Mouse (Mus musculus): ENCODE measurements at regions not wholly inside any gene's neighbourhood (a gene's known extent, or its start where the extent isn't known, plus 50 kb on each side); places are given as distances from the start of the nearest gene placed in this dataset.

DNA sequence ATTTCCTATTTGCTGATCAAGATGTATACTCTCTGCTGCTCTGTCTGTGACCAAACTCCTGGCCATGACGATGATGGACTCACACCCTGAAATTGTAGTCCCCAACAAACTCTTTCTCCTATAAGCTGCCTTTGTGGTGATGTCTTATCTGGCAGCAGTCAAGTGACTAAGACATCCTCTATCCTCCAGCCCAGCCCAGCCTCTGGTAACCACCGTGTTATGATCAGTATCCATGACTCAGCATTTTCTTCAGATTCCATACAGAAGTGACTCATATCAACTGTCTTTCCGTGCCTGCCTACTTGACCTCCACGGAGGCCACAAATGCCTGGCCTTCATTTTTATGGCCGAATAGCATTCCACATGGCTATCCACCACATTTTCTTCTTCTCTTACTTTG, 124.5 kb upstream of the Sox2 start:
- DNase-seq (no peak), ATAC-seq (ENCODE audit: insufficient read depth) (no peak)
- Histone ChIP-seq H3K27me3 (ENCODE audit: insufficient read depth, low read length) (no peaks in the 10 kb centered on the region), H3K4me1 (ENCODE audit: insufficient read depth) (no peaks in the 10 kb centered on the region), H3K36me3 (ENCODE audit: insufficient read depth) (no peaks in the 10 kb centered on the region), H3K4me2 (no peak overlapping the region), H3K9me3 (ENCODE audit: low read depth, low read length) (no peaks in the 10 kb centered on the region; the same call in 1 of the 2 replicates), H3K9ac (no peak overlapping the region), H3K4me3 (ENCODE audit: low read depth, low read length) (no peak overlapping the region), H3K27ac (ENCODE audit: low read depth) (no peak overlapping the region)
- TF ChIP-seq CTCF (IDR thresholded peaks at IDR 0.05; ENCODE audit: low read depth) = no peak
- 87% methylated on average over 5 of the region's 5 CpGs for WGBS

DNA sequence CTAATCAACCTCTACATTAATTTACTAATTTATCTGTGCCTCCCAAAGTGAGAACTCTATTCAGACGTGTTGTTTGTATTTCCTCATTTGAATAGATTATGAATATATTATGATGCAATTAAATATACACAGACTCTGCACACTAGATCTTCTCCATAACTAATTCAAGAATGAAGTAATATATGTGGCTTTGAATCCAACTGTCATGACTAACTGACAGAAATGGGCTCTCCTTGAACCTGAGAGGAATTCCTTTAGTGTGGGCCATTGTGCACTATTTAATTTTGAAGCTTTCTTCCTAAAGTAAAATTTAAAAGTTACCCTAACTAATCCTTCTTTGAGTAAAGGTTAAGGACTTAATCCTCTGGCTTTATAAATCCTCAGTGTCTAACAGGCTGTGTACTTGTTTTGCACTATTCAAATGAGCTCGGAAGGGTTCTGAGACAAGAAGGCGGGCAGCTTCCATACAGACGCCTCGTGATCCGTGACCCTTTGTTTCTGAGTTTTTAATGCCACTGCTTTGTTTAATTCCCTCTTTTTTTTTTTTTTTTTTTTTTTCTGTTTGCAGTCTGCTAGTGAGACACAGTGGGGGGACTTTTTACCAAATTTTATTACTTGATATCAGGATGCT, 128.0 kb upstream of the Sox2 start:
- no peak overlapping the region for H3K4me3 ChIP-seq (ENCODE audit: low read depth, low read length)
- H3K36me3 ChIP-seq (ENCODE audit: insufficient read depth) = no peaks in the 10 kb centered on the region
- no peaks in the 10 kb centered on the region; the same call in 1 of the 2 replicates for H3K9me3 ChIP-seq (ENCODE audit: low read depth, low read length)
- no peaks in the 10 kb centered on the region for H3K27me3 ChIP-seq (ENCODE audit: insufficient read depth, low read length)
- no peak overlapping the region for H3K9ac ChIP-seq
- no peak overlapping the region for H3K4me2 ChIP-seq
- H3K4me1 ChIP-seq (ENCODE audit: insufficient read depth) = no peaks in the 10 kb centered on the region
- DNase-seq (no peak), ATAC-seq (ENCODE audit: insufficient read depth) (no peak)
- 71% methylated on average over 6 of the region's 6 CpGs for WGBS
- no peak for TF ChIP-seq CTCF (IDR thresholded peaks at IDR 0.05; ENCODE audit: low read depth)
- no peak overlapping the region for H3K27ac ChIP-seq (ENCODE audit: low read depth)

DNA sequence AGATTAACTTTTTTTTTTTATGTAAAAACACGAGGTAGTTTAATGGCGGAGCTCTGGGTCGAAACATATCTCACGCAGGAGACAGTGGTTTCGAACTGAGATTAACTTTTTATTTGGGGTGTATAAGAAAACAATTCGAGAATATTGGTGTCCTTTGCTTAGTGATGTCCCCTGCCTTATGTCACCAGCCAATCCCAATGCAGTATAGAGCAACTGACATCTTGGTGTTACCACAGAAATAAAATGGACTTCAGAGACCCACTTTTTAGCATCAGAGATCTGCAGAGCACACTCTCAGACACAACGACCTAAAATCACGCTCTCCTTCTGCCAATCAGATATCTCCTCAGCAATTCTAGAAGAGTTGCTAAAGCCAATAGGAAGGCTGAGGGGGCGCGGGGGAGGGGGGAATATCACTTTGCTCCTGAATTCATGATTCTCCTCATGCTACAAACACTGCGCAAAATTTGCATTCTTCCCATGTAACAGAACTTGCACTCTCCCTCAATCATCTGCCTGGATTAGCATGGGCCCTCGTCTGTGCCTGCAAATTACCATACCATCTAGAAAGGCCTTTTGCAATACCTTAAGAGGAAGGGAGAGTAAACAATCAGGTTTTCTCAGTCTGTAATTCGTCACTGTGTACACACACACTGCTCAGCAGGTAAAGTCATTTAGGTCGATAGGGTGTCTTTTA, 128.7 kb upstream of the Sox2 start:
- H3K9me3 ChIP-seq (ENCODE audit: low read depth, low read length) = no peaks in the 10 kb centered on the region; the same call in 1 of the 2 replicates
- no peak overlapping the region for H3K27ac ChIP-seq (ENCODE audit: low read depth)
- no peak overlapping the region for H3K4me2 ChIP-seq
- H3K27me3 ChIP-seq (ENCODE audit: insufficient read depth, low read length) = no peaks in the 10 kb centered on the region
- no peak overlapping the region for H3K9ac ChIP-seq
- WGBS = 74% methylated on average over 14 of the region's 14 CpGs
- DNase-seq (no peak), ATAC-seq (ENCODE audit: insufficient read depth) (no peak)
- no peak for TF ChIP-seq CTCF (IDR thresholded peaks at IDR 0.05; ENCODE audit: low read depth)
- no peak overlapping the region for H3K4me3 ChIP-seq (ENCODE audit: low read depth, low read length)
- H3K4me1 ChIP-seq (ENCODE audit: insufficient read depth) = no peaks in the 10 kb centered on the region
- no peaks in the 10 kb centered on the region for H3K36me3 ChIP-seq (ENCODE audit: insufficient read depth)

DNA sequence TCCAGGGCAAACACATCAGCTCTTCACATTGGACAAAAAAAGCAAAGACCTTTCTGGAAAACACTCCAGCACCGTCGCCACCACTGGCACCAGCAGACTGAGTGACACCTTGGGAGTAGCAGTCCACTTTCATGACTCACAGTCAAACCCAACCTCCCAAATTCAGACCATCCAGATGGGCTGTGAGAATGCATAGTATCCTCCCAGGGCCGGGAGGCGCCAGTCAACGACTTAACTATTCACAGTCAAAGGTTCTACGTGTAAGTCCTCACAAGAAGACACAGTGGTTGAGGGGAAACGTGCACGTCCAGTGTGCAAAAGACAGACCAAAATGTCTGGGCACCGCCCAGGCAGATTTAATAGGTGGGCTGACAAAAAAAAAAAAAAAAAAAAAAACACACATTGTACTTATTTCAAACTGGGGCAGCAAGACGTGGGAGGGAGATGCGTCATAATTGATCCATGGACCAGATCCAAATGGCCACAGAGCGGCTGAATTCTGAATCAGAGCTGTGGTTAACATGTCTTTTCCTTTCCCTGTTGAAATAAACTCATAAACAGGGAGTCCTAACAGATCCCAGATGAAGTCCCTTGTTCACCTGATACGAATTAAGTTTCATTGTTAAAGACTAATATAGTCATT, 137.6 kb upstream of the Sox2 start:
- DNase-seq (no peak), ATAC-seq (ENCODE audit: insufficient read depth) (no peak)
- Histone ChIP-seq H3K4me3 (ENCODE audit: low read depth, low read length) (no peak overlapping the region), H3K27me3 (ENCODE audit: insufficient read depth, low read length) (no peaks in the 10 kb centered on the region), H3K36me3 (ENCODE audit: insufficient read depth) (no peaks in the 10 kb centered on the region), H3K9me3 (ENCODE audit: low read depth, low read length) (no peaks in the 10 kb centered on the region), H3K9ac (no peak overlapping the region), H3K27ac (ENCODE audit: low read depth) (no peak overlapping the region), H3K4me2 (no peak overlapping the region), H3K4me1 (ENCODE audit: insufficient read depth) (no peaks in the 10 kb centered on the region)
- no peak for TF ChIP-seq CTCF (IDR thresholded peaks at IDR 0.05; ENCODE audit: low read depth)
- 81% methylated on average over 13 of the region's 13 CpGs for WGBS

DNA sequence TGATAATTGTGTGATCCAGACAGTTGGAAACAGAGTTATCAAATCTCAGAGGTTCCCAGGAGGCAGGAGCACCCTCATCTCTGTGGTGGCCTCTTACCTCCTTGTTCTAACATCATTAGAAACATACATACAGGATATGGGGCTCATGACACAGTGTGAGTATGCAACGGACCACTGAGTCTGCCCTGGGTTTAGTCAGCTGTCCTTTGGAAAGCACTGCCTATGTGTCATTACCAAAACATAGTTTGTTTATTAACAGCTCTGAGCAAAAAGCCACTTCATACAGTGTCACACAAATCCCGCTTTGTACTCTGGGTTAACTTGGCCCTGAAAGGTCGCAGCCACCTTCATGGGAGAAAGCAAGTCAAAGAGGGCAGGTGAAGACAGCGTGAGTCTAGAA, 139.5 kb upstream of the Sox2 start:
- H3K4me2 ChIP-seq = no peak overlapping the region
- H3K36me3 ChIP-seq (ENCODE audit: insufficient read depth) = no peaks in the 10 kb centered on the region
- H3K27ac ChIP-seq (ENCODE audit: low read depth) = no peak overlapping the region
- H3K27me3 ChIP-seq (ENCODE audit: insufficient read depth, low read length) = no peaks in the 10 kb centered on the region
- 62% methylated on average over 4 of the region's 4 CpGs for WGBS
- no peak overlapping the region for H3K4me3 ChIP-seq (ENCODE audit: low read depth, low read length)
- no peaks in the 10 kb centered on the region for H3K4me1 ChIP-seq (ENCODE audit: insufficient read depth)
- TF ChIP-seq CTCF (IDR thresholded peaks at IDR 0.05; ENCODE audit: low read depth) = no peak
- H3K9ac ChIP-seq = no peak overlapping the region
- no peaks in the 10 kb centered on the region for H3K9me3 ChIP-seq (ENCODE audit: low read depth, low read length)
- DNase-seq (no peak), ATAC-seq (ENCODE audit: insufficient read depth) (no peak)

DNA sequence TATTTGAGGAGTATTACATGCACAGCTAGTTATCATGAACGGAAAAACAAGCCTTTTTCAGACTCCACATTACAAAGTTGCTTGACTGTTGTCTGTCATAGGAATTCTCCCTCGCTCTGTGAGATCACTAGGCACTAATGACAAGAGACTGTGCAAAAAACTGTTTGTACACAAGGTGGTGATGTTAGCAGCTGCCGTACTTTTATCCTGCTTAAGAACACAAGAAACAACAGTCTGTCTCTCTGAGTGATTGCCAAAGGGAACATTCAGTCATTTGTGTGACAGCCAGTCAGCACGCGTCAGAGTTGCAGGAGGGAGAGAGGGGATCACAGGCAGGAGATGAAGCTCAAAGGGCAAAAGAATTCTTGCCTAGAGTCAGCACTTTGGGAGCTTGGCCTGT, 141.0 kb upstream of the Sox2 start:
- no peak overlapping the region for H3K4me2 ChIP-seq
- no peak overlapping the region for H3K9ac ChIP-seq
- H3K4me1 ChIP-seq (ENCODE audit: insufficient read depth) = no peaks in the 10 kb centered on the region
- no peaks in the 10 kb centered on the region for H3K36me3 ChIP-seq (ENCODE audit: insufficient read depth)
- no peak for TF ChIP-seq CTCF (IDR thresholded peaks at IDR 0.05; ENCODE audit: low read depth)
- DNase-seq (no peak), ATAC-seq (ENCODE audit: insufficient read depth) (no peak)
- 31% methylated on average over 5 of the region's 5 CpGs for WGBS
- H3K4me3 ChIP-seq (ENCODE audit: low read depth, low read length) = no peak overlapping the region
- H3K27me3 ChIP-seq (ENCODE audit: insufficient read depth, low read length) = no peaks in the 10 kb centered on the region
- H3K9me3 ChIP-seq (ENCODE audit: low read depth, low read length) = no peaks in the 10 kb centered on the region
- H3K27ac ChIP-seq (ENCODE audit: low read depth) = no peak overlapping the region

DNA sequence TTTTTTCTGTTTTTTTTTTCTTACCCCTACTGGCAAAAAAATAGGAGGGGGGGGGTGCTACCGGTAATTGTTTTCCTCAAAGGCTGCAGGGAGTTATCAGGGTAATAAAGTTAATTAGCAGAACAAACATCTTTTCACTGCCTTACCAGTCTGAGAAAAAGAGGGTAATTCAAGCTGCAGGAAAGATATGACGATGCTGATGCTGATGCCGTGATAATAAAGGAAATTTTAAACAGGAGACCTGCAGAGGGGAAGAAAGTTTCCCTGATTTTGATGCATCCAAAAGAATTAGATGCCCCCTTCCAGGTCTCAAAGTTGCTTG, 145.7 kb upstream of the Sox2 start:
- WGBS = 40% methylated on average over 3 of the region's 3 CpGs
- H3K9ac ChIP-seq = no peak overlapping the region
- ATAC-seq (ENCODE audit: insufficient read depth) (no peak), DNase-seq (no peak)
- H3K4me3 ChIP-seq (ENCODE audit: low read depth, low read length) = no peak overlapping the region
- no peak overlapping the region for H3K27ac ChIP-seq (ENCODE audit: low read depth)
- H3K36me3 ChIP-seq (ENCODE audit: insufficient read depth) = no peaks in the 10 kb centered on the region
- no peaks in the 10 kb centered on the region for H3K27me3 ChIP-seq (ENCODE audit: insufficient read depth, low read length)
- no peak overlapping the region for H3K4me2 ChIP-seq
- H3K9me3 ChIP-seq (ENCODE audit: low read depth, low read length) = no peaks in the 10 kb centered on the region
- TF ChIP-seq CTCF (IDR thresholded peaks at IDR 0.05; ENCODE audit: low read depth) = no peak
- no peaks in the 10 kb centered on the region for H3K4me1 ChIP-seq (ENCODE audit: insufficient read depth)

Measured in lung, embryonic 14.5 days (tissue).